Mouse (Mus musculus) midbrain, embryonic 13.5 days (tissue): ENCODE results near the gene Shcbp1l. TPM values are rescaled to one million over a fixed set of nuclear protein-coding genes. Genes with fewer than 3 reads are reported as not detected.
"Not testable (repeated sequence)": the region's sequence is repeated elsewhere in the genome, so short reads cannot be mapped to it uniquely, and the experiment has no call there.

Source experiments
- ATAC-seq: fragments of 200-750 bp; cut with Nextera tagmentation; 2 replicates; pipeline ENCODE4 v1.8.0; 2017; ENCODE audit warnings: mild to moderate bottlenecking, moderate TSS enrichment, moderate library complexity
- H3K27ac ChIP-seq: fragments of 300-500 bp; sonication (generic); 2 replicates; pipeline ENCODE4 v1.5.1; 2015; ENCODE audit warnings: inconsistent platforms, mild to moderate bottlenecking, moderate library complexity
- H3K27me3 ChIP-seq: fragments of 300-500 bp; sonication (generic); 2 replicates; pipeline ENCODE4 v1.6.1; 2015; ENCODE audit warnings: mild to moderate bottlenecking, inconsistent platforms
- H3K36me3 ChIP-seq: fragments of 300-500 bp; sonication (generic); 2 replicates; pipeline ENCODE4 v1.6.1; 2015; ENCODE audit warnings: mild to moderate bottlenecking, inconsistent platforms
- H3K4me1 ChIP-seq: fragments of 300-500 bp; sonication (generic); replicated peaks from 2 replicates; pipeline ENCODE4 v1.6.1; 2015; ENCODE audit warnings: inconsistent platforms
- H3K4me2 ChIP-seq: fragments of 300-500 bp; sonication (generic); replicated peaks from 2 replicates; pipeline ENCODE4 v1.6.1; 2015; ENCODE audit warnings: moderate library complexity, mild to moderate bottlenecking, inconsistent platforms
- H3K4me3 ChIP-seq: fragments of 300-500 bp; sonication (generic); replicated peaks from 2 replicates; pipeline ENCODE4 v1.5.1; 2015; ENCODE audit warnings: mild to moderate bottlenecking, inconsistent platforms
- H3K9ac ChIP-seq: fragments of 300-500 bp; sonication (generic); replicated peaks from 2 replicates; pipeline ENCODE4 v1.6.1; 2015; ENCODE audit warnings: mild to moderate bottlenecking, inconsistent platforms
- H3K9me3 ChIP-seq: fragments of 300-500 bp; sonication (generic); 2 replicates; pipeline ENCODE4 v1.6.1; 2016; ENCODE audit warnings: mild to moderate bottlenecking, inconsistent platforms
- WGBS: fragments of 180-500 bp; shearing (Covaris S2); methylation state at CpG from one replicate; pipeline ENCODE4 v1.1.7; 2015; 5-methylcytosine and 5-hydroxymethylcytosine counted together
- polyA plus RNA-seq: library from polyadenylated mRNA; unstranded; fragments of >200 nt; fragmentation: Nextera tagmentation; extraction: Ambion mirVana; gene quantifications from 2 replicates; pipeline ENCODE4 v1.2.1, GENCODE M21; 2015

Gene Shcbp1l
- polyA plus RNA-seq = 0.27 and 0.35 TPM in 2 replicates

DNA sequence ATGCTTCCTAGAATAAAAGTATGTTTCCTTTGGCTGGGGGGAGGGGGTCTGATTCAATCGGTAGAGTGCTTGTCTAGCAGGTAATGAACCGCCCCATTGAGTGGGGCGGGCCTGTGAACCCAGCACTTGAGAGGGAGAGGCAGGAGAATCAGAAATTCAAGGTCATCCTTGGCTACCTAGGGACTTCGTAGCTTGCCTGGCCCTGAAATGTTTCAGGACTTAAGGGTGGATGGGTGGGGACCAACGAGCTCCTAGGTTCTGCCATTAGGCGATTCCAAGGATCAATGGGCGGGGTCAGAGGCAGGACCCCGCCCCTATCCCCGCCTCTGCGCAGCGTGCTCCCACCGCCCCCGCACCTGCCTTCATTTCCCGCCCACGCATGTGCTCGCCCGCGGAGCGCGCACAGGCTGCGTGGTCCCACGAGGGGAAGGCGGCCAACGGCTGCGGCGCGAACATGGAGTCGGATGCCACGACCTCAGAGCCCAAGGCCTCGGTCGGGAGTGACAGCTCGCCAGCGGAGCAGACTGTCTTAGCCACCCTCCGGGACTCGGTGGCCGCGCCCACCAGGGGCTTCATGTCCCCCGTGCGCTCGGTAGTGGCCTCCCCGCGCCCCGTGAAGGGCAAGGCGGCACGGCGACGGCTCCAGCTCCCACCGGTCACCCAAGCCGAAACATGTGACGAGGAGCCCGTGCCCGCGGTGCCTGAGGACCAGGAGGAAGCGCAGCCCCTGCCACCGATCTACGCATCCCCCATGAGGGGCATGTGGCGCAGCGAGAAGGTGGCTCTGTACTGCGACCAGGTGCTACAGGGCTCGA, at the start of gene Shcbp1l:
Gene Shcbp1l, plus strand, starts transcription at position 393 of the 815 bp plus-strand sequence.
- 3% methylated on average over 60 of the region's 60 CpGs for WGBS
- peaks cover 25% of the 10 kb centered on the region for H3K27me3 ChIP-seq
- H3K9me3 ChIP-seq = no peaks in the 10 kb centered on the region
- H3K36me3 ChIP-seq = no peaks in the 10 kb centered on the region
- H3K4me3 ChIP-seq = peak within 1 kb of the TSS; percentile 55
- H3K27ac ChIP-seq = peak within 1 kb of the TSS; percentile 9; the same call in 1 of the 2 replicates
- ATAC-seq = peak; percentile 89
- H3K9ac ChIP-seq = peak within 1 kb of the TSS; percentile 71
- peak within 1 kb of the TSS; percentile 93 for H3K4me2 ChIP-seq
- peaks cover 13% of the 10 kb centered on the region for H3K4me1 ChIP-seq

DNA sequence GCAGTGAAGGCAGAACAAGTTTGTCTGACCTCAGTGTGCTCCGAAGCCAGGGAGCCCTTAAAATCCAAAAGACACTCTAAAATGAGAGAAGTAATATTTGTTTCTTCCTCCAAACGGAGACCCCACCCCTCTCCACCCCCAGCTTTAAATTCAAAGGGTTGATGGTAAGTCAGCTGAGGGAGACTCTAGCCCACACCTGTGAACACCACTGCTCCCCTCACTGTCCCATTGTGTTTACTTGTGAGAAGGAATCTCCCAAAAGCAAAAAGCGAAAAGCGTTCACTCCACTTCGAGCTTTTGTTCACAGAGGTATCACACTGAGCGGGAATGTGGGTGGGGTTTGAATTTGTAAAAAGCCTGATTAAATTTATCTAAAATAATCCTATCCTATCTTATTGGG, 48.5 kb upstream of the Shcbp1l start:
- H3K4me2 ChIP-seq = no peak overlapping the region
- no peaks in the 10 kb centered on the region for H3K9me3 ChIP-seq
- no peak overlapping the region for H3K27ac ChIP-seq
- no peaks in the 10 kb centered on the region for H3K4me1 ChIP-seq
- no peaks in the 10 kb centered on the region for H3K27me3 ChIP-seq
- H3K4me3 ChIP-seq = no peak overlapping the region
- 17% methylated on average over 6 of the region's 6 CpGs for WGBS
- ATAC-seq = no peak
- no peaks in the 10 kb centered on the region for H3K36me3 ChIP-seq
- H3K9ac ChIP-seq = no peak overlapping the region

DNA sequence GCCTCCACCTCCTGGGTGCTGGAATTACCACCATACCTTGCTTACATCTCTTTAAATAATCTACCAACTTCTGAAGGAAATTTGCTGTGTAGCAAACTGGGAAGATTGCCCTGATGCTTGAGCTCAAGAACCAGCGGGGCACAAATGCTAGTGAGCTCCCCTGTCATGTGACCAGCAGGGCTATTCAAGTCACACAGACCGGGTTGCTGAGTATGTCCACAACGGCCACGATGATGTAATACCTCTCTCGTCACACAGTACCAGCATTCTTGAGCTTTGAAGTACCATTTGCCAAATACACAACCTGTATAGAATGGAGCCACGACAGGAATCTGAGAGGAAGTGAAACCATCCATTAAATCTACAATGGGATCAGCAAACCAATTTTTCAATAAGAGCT, 46.4 kb upstream of the Shcbp1l start:
- no peak for ATAC-seq
- no peaks in the 10 kb centered on the region for H3K36me3 ChIP-seq
- H3K27ac ChIP-seq = no peak overlapping the region
- no peaks in the 10 kb centered on the region for H3K4me1 ChIP-seq
- H3K4me3 ChIP-seq = no peak overlapping the region
- no peak overlapping the region for H3K9ac ChIP-seq
- WGBS = 63% methylated on average over 6 of the region's 6 CpGs
- no peaks in the 10 kb centered on the region for H3K9me3 ChIP-seq
- H3K27me3 ChIP-seq = no peaks in the 10 kb centered on the region
- H3K4me2 ChIP-seq = no peak overlapping the region

DNA sequence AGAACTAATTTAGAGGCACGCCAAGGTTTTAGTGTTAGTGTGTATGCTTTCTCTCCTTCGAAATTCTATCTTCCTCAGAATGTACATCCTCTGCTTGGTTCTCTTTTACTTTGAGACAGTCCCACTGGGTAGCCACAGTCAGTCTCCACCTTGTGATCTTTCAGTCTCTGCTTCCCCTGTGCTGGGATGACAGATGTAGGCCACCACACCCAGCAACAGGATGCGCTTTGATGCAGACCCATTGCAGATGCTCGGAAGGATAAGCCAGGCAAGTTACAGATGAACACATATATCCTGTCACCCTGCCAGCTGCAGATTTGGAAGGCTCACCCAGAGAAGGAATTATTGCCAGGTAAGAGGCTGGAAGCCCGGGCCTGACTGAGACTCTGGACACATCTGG, 45.1 kb upstream of the Shcbp1l start:
- H3K9ac ChIP-seq = no peak overlapping the region
- H3K9me3 ChIP-seq = no peaks in the 10 kb centered on the region
- ATAC-seq = no peak
- no peak overlapping the region for H3K4me2 ChIP-seq
- no peaks in the 10 kb centered on the region for H3K4me1 ChIP-seq
- WGBS = 83% methylated on average over 5 of the region's 5 CpGs
- no peaks in the 10 kb centered on the region for H3K27me3 ChIP-seq
- no peak overlapping the region for H3K4me3 ChIP-seq
- no peaks in the 10 kb centered on the region for H3K36me3 ChIP-seq
- no peak overlapping the region for H3K27ac ChIP-seq

DNA sequence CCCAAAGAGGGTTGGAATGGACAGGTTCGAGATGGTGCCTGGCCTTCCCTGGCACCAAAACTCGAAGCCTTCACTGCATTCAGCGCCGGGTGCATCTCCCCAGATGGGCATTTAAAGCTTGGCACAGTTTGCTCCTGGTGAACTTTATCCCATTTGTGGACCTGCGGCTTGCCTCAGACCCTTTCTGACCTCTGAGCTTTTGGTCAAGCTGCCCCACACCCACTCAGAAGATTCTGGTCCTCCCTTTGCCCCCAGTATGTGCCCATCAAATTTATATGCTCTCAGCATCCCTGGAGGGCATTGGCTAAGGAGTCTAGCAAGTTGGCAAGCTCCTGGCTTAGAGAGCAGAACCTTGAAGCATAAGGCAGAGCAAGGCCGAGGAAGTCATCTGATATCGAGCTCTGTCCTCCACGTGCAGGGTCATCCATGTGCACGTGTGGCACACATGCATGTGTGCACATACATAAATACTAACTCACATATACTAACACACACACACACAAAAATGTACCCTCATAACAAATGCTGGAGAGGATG, 44.1 kb upstream of the Shcbp1l start:
- WGBS = 92% methylated on average over 9 of the region's 9 CpGs
- Histone ChIP-seq H3K9me3 (no peaks in the 10 kb centered on the region), H3K36me3 (no peaks in the 10 kb centered on the region), H3K4me2 (no peak overlapping the region), H3K4me1 (no peaks in the 10 kb centered on the region), H3K9ac (no peak overlapping the region), H3K27me3 (no peaks in the 10 kb centered on the region), H3K27ac (no peak overlapping the region), H3K4me3 (no peak overlapping the region)
- no peak for ATAC-seq

DNA sequence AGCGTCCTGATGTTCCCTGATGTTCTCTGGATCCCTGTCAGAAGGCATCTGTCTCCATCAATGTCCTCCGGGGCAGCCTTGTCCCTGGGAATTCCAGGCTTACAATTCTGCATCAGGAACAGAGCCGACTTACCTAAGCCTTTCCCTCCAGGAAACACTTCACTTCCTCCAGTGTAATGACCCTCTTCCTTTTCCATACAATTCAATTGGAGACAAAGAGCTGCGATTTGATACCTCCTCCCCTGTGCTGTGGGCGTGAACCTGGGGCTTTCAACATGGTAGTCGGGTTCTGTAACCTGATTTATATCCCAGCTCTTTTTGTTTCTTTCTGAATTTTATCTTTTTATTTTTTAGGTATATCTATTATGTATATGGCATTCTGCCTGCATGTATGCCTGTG, 39.9 kb upstream of the Shcbp1l start:
- Histone ChIP-seq H3K9me3 (no peaks in the 10 kb centered on the region), H3K4me2 (no peak overlapping the region), H3K36me3 (no peaks in the 10 kb centered on the region), H3K27me3 (no peaks in the 10 kb centered on the region), H3K4me1 (no peaks in the 10 kb centered on the region), H3K27ac (no peak overlapping the region), H3K9ac (no peak overlapping the region), H3K4me3 (no peak overlapping the region)
- 80% methylated on average over 6 of the region's 6 CpGs for WGBS
- ATAC-seq = no peak

DNA sequence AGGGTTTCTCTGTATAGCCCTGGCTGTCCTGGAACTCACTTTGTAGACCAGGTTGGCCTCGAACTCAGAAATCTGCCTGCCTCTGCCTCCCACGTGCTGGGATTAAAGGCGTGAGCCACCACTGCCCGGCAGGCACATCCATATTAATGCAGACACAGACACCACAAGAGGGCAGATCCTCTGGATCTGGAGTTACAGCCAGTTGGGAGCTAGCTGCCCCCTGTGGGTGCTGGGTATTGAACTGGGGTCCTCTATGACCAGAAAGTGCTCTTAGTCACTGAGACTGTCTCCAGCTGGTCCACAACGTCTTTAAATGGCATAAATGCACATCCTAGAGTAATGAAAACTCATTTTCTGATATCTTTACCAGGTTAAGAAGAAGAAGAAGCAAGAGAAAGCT, 39.3 kb upstream of the Shcbp1l start:
- H3K4me2 ChIP-seq, H3K4me3 ChIP-seq, ATAC-seq, H3K9ac ChIP-seq, H3K36me3 ChIP-seq, H3K27ac ChIP-seq, H3K9me3 ChIP-seq, H3K27me3 ChIP-seq, H3K4me1 ChIP-seq: not testable (repeated sequence)
- 93% methylated on average over 5 of the region's 5 CpGs for WGBS

DNA sequence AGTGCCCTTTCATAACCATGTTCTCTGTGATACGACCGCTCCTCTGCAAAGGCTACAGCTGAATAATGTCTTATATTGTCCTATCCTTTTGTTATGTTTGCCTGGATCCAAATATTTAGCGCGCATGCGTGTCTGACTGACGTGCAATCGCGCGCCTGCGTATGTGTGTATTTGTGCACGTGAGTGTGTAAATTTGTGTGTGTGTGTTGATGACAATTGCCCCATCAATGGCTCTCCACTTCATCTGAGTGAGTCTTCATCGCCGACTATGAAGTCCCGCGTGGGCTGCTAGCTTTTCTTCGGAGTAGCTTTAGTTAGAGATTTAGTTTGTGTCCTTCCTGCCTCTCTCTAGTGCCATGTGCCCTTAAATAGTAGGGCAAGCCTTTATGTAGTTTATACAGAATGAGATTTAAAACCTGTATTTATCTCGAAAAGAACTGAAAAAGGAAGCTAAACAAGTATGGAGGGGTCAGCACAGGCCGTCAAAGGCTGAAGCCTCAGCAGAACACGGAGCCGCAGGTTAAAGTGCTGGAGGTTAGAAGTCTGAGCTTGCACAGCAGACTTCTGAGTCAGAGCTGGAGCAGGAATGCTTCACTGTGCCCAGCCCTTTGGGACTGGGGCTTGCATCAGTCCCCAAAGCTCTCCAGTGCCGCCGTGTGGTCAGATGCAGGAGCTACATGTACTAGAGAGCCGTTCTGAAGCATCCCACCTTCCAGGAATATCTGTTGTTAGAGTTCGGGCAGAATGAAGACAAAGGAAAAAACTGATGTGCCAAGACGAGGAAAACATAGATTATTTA, 38.5 kb upstream of the Shcbp1l start:
- ATAC-seq = peak; percentile 87
- no peak overlapping the region for H3K4me2 ChIP-seq
- WGBS = 53% methylated on average over 25 of the region's 25 CpGs

DNA sequence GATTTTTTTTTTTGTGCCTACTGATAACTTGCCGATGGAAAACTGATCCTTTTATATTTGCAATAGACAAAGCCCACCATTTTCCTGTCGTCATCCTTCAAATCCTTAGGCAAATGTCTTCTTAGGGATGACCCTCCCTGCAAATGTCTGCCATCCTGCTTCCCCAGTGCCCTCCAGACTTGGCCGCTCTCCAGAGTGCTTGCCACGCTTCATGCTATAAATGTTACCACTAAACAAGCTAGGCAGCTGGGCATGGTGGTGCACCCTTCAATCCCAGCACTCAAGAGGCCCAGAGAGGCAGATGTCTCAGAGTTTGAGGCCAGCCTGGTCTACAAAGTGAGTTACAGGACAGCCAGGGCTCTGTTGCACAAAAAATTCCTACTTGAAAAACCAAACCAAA, 29.3 kb upstream of the Shcbp1l start:
- H3K27ac ChIP-seq, H3K9ac ChIP-seq, H3K9me3 ChIP-seq, H3K36me3 ChIP-seq, H3K4me3 ChIP-seq, H3K4me1 ChIP-seq, ATAC-seq, H3K27me3 ChIP-seq, H3K4me2 ChIP-seq: not testable (repeated sequence)
- WGBS = 87% methylated on average over 4 of the region's 4 CpGs

More for the DNA sequence above, 38.5 kb upstream of the Shcbp1l start:
- no peaks in the 10 kb centered on the region for H3K9me3 ChIP-seq
- no peaks in the 10 kb centered on the region for H3K4me1 ChIP-seq
- H3K9ac ChIP-seq = no peak overlapping the region
- no peaks in the 10 kb centered on the region for H3K36me3 ChIP-seq
- H3K27ac ChIP-seq = no peak overlapping the region
- no peak overlapping the region for H3K4me3 ChIP-seq
- no peaks in the 10 kb centered on the region for H3K27me3 ChIP-seq

DNA sequence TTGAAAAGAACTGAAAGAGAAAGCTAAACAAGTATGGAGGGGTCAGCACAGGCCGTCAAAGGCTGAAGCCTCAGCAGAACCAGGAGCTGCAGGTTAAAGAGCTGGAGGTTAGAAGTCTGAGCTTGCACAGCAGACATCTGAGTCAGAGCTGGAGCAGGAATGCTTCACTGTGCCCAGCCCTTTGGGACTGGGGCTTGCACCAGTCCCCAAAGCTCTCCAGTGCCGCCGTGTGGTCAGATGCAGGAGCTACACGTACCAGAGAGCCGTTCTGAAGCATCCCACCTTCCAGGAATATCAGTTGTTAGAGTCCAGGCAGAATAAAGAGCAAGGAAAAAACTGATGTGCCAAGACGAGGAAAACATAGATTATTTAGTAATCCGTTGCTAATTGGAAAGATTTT, 23.2 kb upstream of the Shcbp1l start:
- H3K4me1 ChIP-seq = no peaks in the 10 kb centered on the region
- ATAC-seq = peak; percentile 77; the same call in 1 of the 2 replicates

DNA sequence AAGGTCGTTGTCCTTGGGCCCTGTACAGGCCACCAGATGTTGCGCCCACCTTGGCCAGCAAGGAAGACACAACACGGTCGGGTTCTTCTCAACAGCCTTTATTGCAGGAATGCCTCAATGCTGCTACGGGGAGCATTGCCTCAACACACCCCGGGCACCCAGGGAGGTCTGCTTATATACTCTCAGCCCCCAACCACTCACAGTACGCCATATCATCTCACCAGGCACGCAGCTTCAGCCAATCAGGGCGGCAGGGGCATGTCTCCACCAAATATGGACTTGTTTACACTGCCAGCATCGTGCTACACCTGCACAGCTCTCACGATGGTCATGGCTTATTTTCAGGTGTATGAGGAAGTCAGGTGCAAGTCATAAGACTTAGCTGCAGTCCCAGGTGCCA, 17.3 kb upstream of the Shcbp1l start:
- not testable (repeated sequence) for H3K4me3 ChIP-seq, H3K27ac ChIP-seq, H3K36me3 ChIP-seq, H3K9me3 ChIP-seq, H3K9ac ChIP-seq, H3K27me3 ChIP-seq, H3K4me1 ChIP-seq, H3K4me2 ChIP-seq, ATAC-seq
- 90% methylated on average over 11 of the region's 11 CpGs for WGBS

More for the DNA sequence above, 23.2 kb upstream of the Shcbp1l start:
- no peaks in the 10 kb centered on the region for H3K27me3 ChIP-seq
- H3K4me2 ChIP-seq = no peak overlapping the region
- H3K9ac ChIP-seq = no peak overlapping the region
- H3K36me3 ChIP-seq = no peaks in the 10 kb centered on the region
- H3K4me3 ChIP-seq = no peak overlapping the region
- no peak overlapping the region for H3K27ac ChIP-seq
- WGBS = 2% methylated on average over 7 of the region's 7 CpGs
- H3K9me3 ChIP-seq = no peaks in the 10 kb centered on the region

DNA sequence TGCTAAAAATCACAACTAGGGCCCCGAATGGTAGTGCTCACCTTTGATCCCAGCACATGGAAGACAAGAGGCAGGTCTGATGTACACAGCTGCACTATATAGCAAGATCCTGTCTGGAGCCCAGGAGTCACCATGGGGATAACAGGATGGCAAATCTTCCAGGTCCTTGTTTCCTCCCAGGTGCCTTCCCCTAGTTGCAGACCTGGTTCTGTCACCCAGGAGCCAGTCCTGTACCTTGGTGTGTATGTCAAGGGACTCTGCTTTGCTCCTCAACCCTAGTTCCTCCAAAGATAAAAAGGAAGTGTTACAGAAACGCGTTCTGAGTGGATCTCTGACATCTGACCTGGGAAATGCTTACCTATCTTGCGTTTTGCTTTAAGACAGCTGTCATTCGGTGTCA, 16.7 kb upstream of the Shcbp1l start:
- not testable (repeated sequence) for H3K27me3 ChIP-seq, H3K36me3 ChIP-seq, H3K9me3 ChIP-seq, H3K27ac ChIP-seq, H3K4me2 ChIP-seq, H3K4me3 ChIP-seq, ATAC-seq, H3K9ac ChIP-seq, H3K4me1 ChIP-seq
- 88% methylated on average over 5 of the region's 5 CpGs for WGBS
